ENCODE assay signal across 10 mouse cellular contexts in the genomic region with DNA sequence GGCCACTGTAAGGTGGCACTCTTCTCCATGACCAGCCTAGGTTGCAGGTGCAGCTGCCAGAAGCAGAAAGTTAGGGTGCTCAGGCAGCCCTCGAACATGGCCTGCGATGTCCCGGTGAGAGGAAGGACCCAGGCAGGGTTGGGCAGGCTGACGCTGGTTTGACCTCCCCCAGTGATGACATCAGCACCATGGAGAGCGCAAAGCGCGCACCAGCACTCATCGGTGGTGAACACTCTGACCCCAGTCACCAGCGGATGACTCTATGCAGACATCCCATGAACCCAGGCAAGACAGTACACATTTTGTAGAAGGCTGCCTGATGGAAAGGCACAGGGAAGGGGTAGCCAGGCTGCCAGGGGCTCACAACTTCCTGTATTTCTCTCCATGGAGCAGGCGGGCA.
A peak's percentile ranks its signal among the peaks of the same experiment; 100 is the strongest.
DNase-seq lines count a peak whose midpoint lies in the region; ATAC-seq and TF ChIP-seq lines count a peak whose summit lies in the region.
"Had no signal": no experiment of that assay in that cellular context is flagged by ENCODE, and none has a peak within 500 bp of the region (broad histone marks: within the 10 kb centered on the region; RNA-seq: fewer than 3 reads in every experiment).

No protein-coding gene starts in this region.

- H3K9ac ChIP-seq in kidney, embryonic 16.5 days (replicated peaks; ENCODE audit: low read length), result no peak overlapping the region
- H3K9ac ChIP-seq: limb, embryonic 15.5 days; stomach, embryonic 15.5 days had no signal

- H3K4me2 ChIP-seq in kidney, embryonic 16.5 days (replicated peaks; ENCODE audit: low read depth, low read length), result no peak overlapping the region
- H3K4me2 ChIP-seq: limb, embryonic 15.5 days; stomach, embryonic 15.5 days had no signal

- ATAC-seq in kidney, embryonic 16.5 days (ENCODE audit: low FRiP score, low TSS enrichment), result 0 out of 2 replicates have a peak, but pooled peaks have one; percentile 54

- H3K4me1 ChIP-seq in lung, adult 2 months (ENCODE audit: control insufficient read depth, insufficient read depth, low read length), result no peaks in the 10 kb centered on the region
- H3K4me1 ChIP-seq in kidney, embryonic 16.5 days (ENCODE audit: insufficient read depth, low read length), result no peaks in the 10 kb centered on the region
- H3K4me1 ChIP-seq: limb, embryonic 15.5 days; stomach, embryonic 15.5 days had no signal

- H3K27me3 ChIP-seq in kidney, embryonic 16.5 days (ENCODE audit: insufficient read depth, low read length), result no peaks in the 10 kb centered on the region

- no peak for TF ChIP-seq POLR2A in lung, adult 2 months (IDR thresholded peaks at IDR 0.05; ENCODE audit: borderline replicate concordance, extremely low read depth, low read depth, low read length)

- no peak overlapping the region for H3K4me3 ChIP-seq in lung, adult 2 months (replicated peaks; ENCODE audit: extremely low read depth, low read depth, low read length)
- no peak overlapping the region for H3K4me3 ChIP-seq in kidney, embryonic 16.5 days (ENCODE audit: low read length)
- H3K4me3 ChIP-seq: limb, embryonic 15.5 days; stomach, embryonic 15.5 days had no signal

- no peak overlapping the region for H3K27ac ChIP-seq in kidney, embryonic 16.5 days (ENCODE audit: low read length)
- H3K27ac ChIP-seq: limb, embryonic 15.5 days; stomach, embryonic 15.5 days had no signal

- no peak for TF ChIP-seq CTCF in lung, adult 2 months (IDR thresholded peaks at IDR 0.05; ENCODE audit: insufficient read depth, low read length)

- no peaks in the 10 kb centered on the region for H3K36me3 ChIP-seq in kidney, embryonic 16.5 days (ENCODE audit: insufficient read depth, low read length)
- H3K36me3 ChIP-seq: limb, embryonic 15.5 days; stomach, embryonic 15.5 days had no signal

- peak; percentile 5 for DNase-seq in lung, adult 2 months
- no peak for DNase-seq in lung, adult 18-20 months
- peak; percentile 65 for DNase-seq in adrenal gland, postnatal 10 days
- peak; percentile 60 for DNase-seq in retina, postnatal 1 day
- no peak for DNase-seq in layer of hippocampus, adult 18-20 months (ENCODE audit: low spot score in 2 of 2)
- DNase-seq in frontal cortex, postnatal 36 days (ENCODE audit: low spot score in 2 of 2), result no peak
- no peak for DNase-seq in urinary bladder, postnatal 36 days (ENCODE audit: low spot score in 2 of 2)

- WGBS in lung, adult 2 months, result 2% methylated on average over 10 of the region's 10 CpGs
- WGBS in kidney, embryonic 16.5 days, result 2% methylated on average over 10 of the region's 10 CpGs

- no peaks in the 10 kb centered on the region for H3K9me3 ChIP-seq in kidney, embryonic 16.5 days (ENCODE audit: low read length)
- H3K9me3 ChIP-seq: limb, embryonic 15.5 days; stomach, embryonic 15.5 days had no signal

Comparison
In these comparisons a context has a peak if more than half of its experiments do, and no peak if none do; other contexts are left out.
1. DNase-seq: peak in lung, adult 2 months (single experiment), adrenal gland, postnatal 10 days (single experiment) and retina, postnatal 1 day (single experiment); none in lung, adult 18-20 months (0 of 2), layer of hippocampus, adult 18-20 months (0 of 2), frontal cortex, postnatal 36 days (0 of 2) and urinary bladder, postnatal 36 days (0 of 2).